Mouse (Mus musculus) liver, postnatal 0 days (tissue): Measurements from ENCODE around the gene Casz1. TPM values are rescaled to one million over a fixed set of nuclear protein-coding genes. Genes with fewer than 3 reads are reported as not detected.

Experiments
- ATAC-seq: fragments of 200-750 bp; cut with Nextera tagmentation; 2 replicates; pipeline ENCODE4 v1.8.0; 2017; ENCODE audit warnings: mild to moderate bottlenecking, moderate library complexity
- DNase-seq: peaks from one replicate; pipeline ENCODE4 v3.0.0-alpha.2; 2016
- H3K27ac ChIP-seq: fragments of 300-500 bp; sonication (generic); 2 replicates; pipeline ENCODE4 v1.5.1; 2014; ENCODE audit warnings: antibody characterized with exemption, moderate library complexity, mild to moderate bottlenecking, low read depth
- H3K27me3 ChIP-seq: fragments of 300-500 bp; sonication (generic); 2 replicates; pipeline ENCODE4 v1.6.1; 2014; ENCODE audit warnings: low read length, control low read depth, mixed read lengths; ENCODE audit not compliant: insufficient read depth
- H3K36me3 ChIP-seq: fragments of 300-500 bp; sonication (generic); replicated peaks from 2 replicates; pipeline ENCODE4 v1.6.1; 2014; ENCODE audit warnings: mild to moderate bottlenecking, control low read depth, low read length, moderate library complexity, mixed read lengths; ENCODE audit not compliant: insufficient read depth
- H3K4me1 ChIP-seq: fragments of 300-500 bp; sonication (generic); 2 replicates; pipeline ENCODE4 v1.6.1; 2014; ENCODE audit warnings: antibody characterized with exemption, mild to moderate bottlenecking, control low read depth; ENCODE audit not compliant: insufficient read depth
- H3K4me2 ChIP-seq: fragments of 300-500 bp; sonication (generic); 2 replicates; pipeline ENCODE4 v1.6.1; 2014; ENCODE audit warnings: low read depth, mild to moderate bottlenecking, low read length, moderate library complexity, mixed read lengths
- H3K4me3 ChIP-seq: fragments of 300-500 bp; sonication (generic); 2 replicates; pipeline ENCODE4 v1.5.1; 2014; ENCODE audit warnings: low read depth, low read length
- H3K9ac ChIP-seq: fragments of 300-500 bp; sonication (generic); replicated peaks from 2 replicates; pipeline ENCODE4 v1.6.1; 2014; ENCODE audit warnings: mild to moderate bottlenecking, moderate library complexity
- H3K9me3 ChIP-seq: fragments of 300-500 bp; sonication (generic); 2 replicates; pipeline ENCODE4 v1.6.1; 2016; ENCODE audit warnings: mild to moderate bottlenecking, control low read depth, low read length, mixed read lengths
- CTCF ChIP-seq: sonication (generic); IDR thresholded peaks from 2 replicates; pipeline ENCODE4 v1.5.1; 2016; ENCODE audit warnings: antibody characterized with exemption, low read depth
- EP300 ChIP-seq: IDR thresholded peaks from 2 replicates; pipeline ENCODE4 v1.6.1; 2016; ENCODE audit warnings: antibody characterized with exemption, low read depth, mild to moderate bottlenecking
- WGBS: fragments of 180-500 bp; shearing (Covaris S2); extraction: QIAGEN DNeasy Blood & Tissue Kit; methylation state at CpG from one replicate; pipeline ENCODE4 v1.1.7; 2014; ENCODE audit not compliant: insufficient replicate concordance; 5-methylcytosine and 5-hydroxymethylcytosine counted together
- polyA plus RNA-seq: library from polyadenylated mRNA; unstranded; fragments of >200 nt; fragmentation: Nextera tagmentation; extraction: Ambion mirVana; gene quantifications from 2 replicates; pipeline ENCODE4 v1.2.1, GENCODE M21; 2015

Casz1 gene
- polyA plus RNA-seq, 1 experiment from 2014 or later: 0.43 TPM

- ATAC-seq (no peak), DNase-seq (no peak)
- WGBS: 78% methylated on average over 5 of the region's 5 CpGs
- Histone ChIP-seq H3K27ac (no peak overlapping the region), H3K9me3 (no peaks in the 10 kb centered on the region), H3K9ac (no peak overlapping the region), H3K4me1 (no peaks in the 10 kb centered on the region; the same call in 1 of the 2 replicates), H3K4me3 (no peak overlapping the region), H3K4me2 (no peak overlapping the region), H3K36me3 (no peaks in the 10 kb centered on the region), H3K27me3 (peaks cover 18% of the 10 kb centered on the region)
- TF ChIP-seq EP300: no peak
- no peak for TF ChIP-seq CTCF
Observed at GRCm38 (mm10) chr4:148881838-148882237, 77.6 kb downstream of the Casz1 start.

DNA sequence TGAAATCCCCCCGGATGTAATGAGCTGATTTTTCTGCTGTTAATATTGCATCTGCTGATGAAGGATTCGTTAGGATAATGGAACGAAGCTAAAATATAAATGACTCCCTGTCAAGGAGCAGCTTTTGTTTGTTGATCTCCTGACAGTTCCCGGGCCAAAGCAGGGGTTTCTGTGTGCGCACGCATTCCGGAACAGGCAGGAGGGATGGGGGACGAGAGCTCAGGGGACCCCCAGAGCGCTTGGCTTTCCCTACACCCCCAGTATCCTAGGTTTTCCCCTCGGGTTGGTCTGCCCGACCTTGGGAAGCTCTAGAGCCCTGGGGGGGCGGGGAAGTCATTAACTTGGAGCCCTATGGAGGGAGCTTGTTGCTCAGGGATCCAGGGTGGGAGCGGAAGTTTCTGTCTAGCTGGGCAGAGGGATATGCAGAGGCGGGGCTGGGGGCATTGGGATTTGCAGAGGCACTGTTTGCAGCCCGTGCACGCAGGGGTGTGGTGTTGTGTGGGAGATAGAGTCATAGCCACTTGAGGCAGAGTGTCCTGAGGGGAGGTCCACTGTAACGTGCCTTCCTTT is 78.2 kb downstream of the Casz1 start:
- H3K9me3 ChIP-seq: no peaks in the 10 kb centered on the region
- H3K4me2 ChIP-seq: no peak overlapping the region
- H3K27me3 ChIP-seq: peaks cover 18% of the 10 kb centered on the region

DNA sequence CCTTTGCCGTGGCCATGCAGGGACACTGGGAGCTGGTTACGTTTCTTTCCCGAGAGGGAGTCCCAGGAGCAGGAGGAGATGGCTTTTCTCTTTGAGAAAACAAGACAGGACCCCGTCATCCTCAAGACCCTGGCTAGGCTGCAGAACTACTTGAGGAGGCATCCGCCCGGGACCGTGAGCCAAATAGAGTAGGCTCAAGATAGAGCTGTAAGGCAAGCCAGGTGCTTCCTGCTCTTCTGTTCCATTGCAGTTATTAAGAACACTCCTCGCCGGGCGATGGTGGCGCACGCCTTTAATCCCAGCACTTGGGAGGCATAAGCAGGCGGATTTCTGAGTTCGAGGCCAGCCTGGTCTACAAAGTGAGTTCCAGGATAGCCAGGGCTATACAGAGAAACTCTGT is 80.4 kb downstream of the Casz1 start:
- ATAC-seq (no peak), DNase-seq (no peak)
- no peak for TF ChIP-seq CTCF
- no peak for TF ChIP-seq EP300
- H3K9me3 ChIP-seq: no peaks in the 10 kb centered on the region
- no peak overlapping the region for H3K9ac ChIP-seq
- H3K27me3 ChIP-seq: peaks cover 34% of the 10 kb centered on the region
- H3K36me3 ChIP-seq: no peaks in the 10 kb centered on the region
- no peak overlapping the region for H3K4me2 ChIP-seq
- H3K27ac ChIP-seq: no peak overlapping the region
- WGBS: 77% methylated on average over 14 of the region's 14 CpGs
- H3K4me1 ChIP-seq: no peaks in the 10 kb centered on the region
- no peak overlapping the region for H3K4me3 ChIP-seq

More for the DNA sequence above, 78.2 kb downstream of the Casz1 start:
- ATAC-seq (no peak), DNase-seq (no peak)
- Histone ChIP-seq H3K4me3 (no peak overlapping the region), H3K4me1 (no peaks in the 10 kb centered on the region; the same call in 1 of the 2 replicates), H3K9ac (no peak overlapping the region), H3K36me3 (no peaks in the 10 kb centered on the region), H3K27ac (no peak overlapping the region)
- TF ChIP-seq CTCF (no peak), EP300 (no peak)
- 34% methylated on average over 17 of the region's 17 CpGs for WGBS

GRCm38 (mm10) chr4:148885401-148885800 is 81.2 kb downstream of the Casz1 start:
- WGBS: 56% methylated on average over 10 of the region's 10 CpGs
- Histone ChIP-seq H3K36me3 (no peaks in the 10 kb centered on the region), H3K27ac (no peak overlapping the region), H3K27me3 (peaks cover 42% of the 10 kb centered on the region), H3K4me3 (no peak overlapping the region), H3K4me2 (no peak overlapping the region), H3K4me1 (no peaks in the 10 kb centered on the region), H3K9me3 (no peaks in the 10 kb centered on the region), H3K9ac (no peak overlapping the region)
- TF ChIP-seq CTCF (no peak), EP300 (no peak)
- ATAC-seq (no peak), DNase-seq (no peak)

GRCm38 (mm10) chr4:148885921-148886540 is 81.8 kb downstream of the Casz1 start:
- Histone ChIP-seq H3K4me3 (no peak overlapping the region), H3K9me3 (no peaks in the 10 kb centered on the region), H3K27me3 (peaks cover 45% of the 10 kb centered on the region), H3K9ac (no peak overlapping the region), H3K36me3 (no peaks in the 10 kb centered on the region), H3K27ac (no peak overlapping the region), H3K4me1 (no peaks in the 10 kb centered on the region), H3K4me2 (no peak overlapping the region)
- 62% methylated on average over 9 of the region's 9 CpGs for WGBS
- DNase-seq (no peak), ATAC-seq (no peak)
- no peak for TF ChIP-seq EP300
- TF ChIP-seq CTCF: no peak

DNA sequence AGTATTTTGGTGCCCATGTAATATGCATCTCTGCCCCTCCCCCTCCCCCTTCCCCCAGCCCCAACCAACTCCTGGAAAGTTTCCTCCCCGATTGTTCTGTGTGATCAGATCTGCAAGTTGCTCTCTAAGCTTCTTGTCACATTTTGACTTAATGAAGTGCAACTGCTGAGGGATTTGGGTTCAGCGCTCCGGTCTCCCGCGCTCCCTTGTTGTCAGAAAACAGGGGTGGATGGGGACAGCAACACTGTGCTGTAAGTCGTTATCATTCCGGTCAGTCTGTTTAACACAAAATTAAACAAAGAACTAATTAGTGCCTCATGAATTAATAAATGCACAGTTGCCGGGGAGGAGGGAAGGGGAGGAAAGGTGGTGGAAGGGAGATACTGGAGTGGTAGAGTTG is 84.0 kb downstream of the Casz1 start:
- H3K27me3 ChIP-seq: peaks cover 56% of the 10 kb centered on the region
- TF ChIP-seq CTCF (no peak), EP300 (no peak)

More for the DNA sequence above, 84.0 kb downstream of the Casz1 start:
- no peak for DNase-seq
- no peak overlapping the region for H3K4me2 ChIP-seq
- H3K36me3 ChIP-seq: no peaks in the 10 kb centered on the region
- H3K9me3 ChIP-seq: no peaks in the 10 kb centered on the region
- no peak for ATAC-seq
- no peaks in the 10 kb centered on the region for H3K4me1 ChIP-seq
- H3K27ac ChIP-seq: no peak overlapping the region
- H3K4me3 ChIP-seq: no peak overlapping the region
- H3K9ac ChIP-seq: no peak overlapping the region
- 56% methylated on average over 8 of the region's 8 CpGs for WGBS
